Mouse (Mus musculus) hindbrain, embryonic 11.5 days (tissue): ENCODE measurements around the gene Adh5. TPM values are rescaled to one million over a fixed set of nuclear protein-coding genes. Genes with fewer than 3 reads are reported as not detected.
A peak's percentile ranks its signal among the peaks of the same experiment; 100 is the strongest.

ENCODE experiments used
- ATAC-seq: fragments of 200-750 bp; cut with Nextera tagmentation; 2 replicates; pipeline ENCODE4 v1.8.0; 2017; ENCODE audit warnings: mild to moderate bottlenecking, moderate TSS enrichment, moderate library complexity; ENCODE audit not compliant: low FRiP score
- DNase-seq: peaks from one replicate; pipeline ENCODE4 v3.0.0-alpha.2; 2015; ENCODE audit warnings: low spot score
- H3K27ac ChIP-seq: fragments of 300-500 bp; sonication (generic); 2 replicates; pipeline ENCODE4 v1.5.1; 2014; ENCODE audit warnings: mild to moderate bottlenecking, low read depth, low read length
- H3K27me3 ChIP-seq: fragments of 300-500 bp; sonication (generic); 2 replicates; pipeline ENCODE4 v1.6.1; 2014; ENCODE audit warnings: mild to moderate bottlenecking, low read length, moderate library complexity, mixed read lengths; ENCODE audit not compliant: control insufficient read depth, insufficient read depth
- H3K36me3 ChIP-seq: fragments of 300-500 bp; sonication (generic); 2 replicates; pipeline ENCODE4 v1.6.1; 2014; ENCODE audit warnings: mild to moderate bottlenecking, low read length, moderate library complexity, mixed read lengths; ENCODE audit not compliant: control insufficient read depth, insufficient read depth
- H3K4me1 ChIP-seq: fragments of 300-500 bp; sonication (generic); replicated peaks from 2 replicates; pipeline ENCODE4 v1.6.1; 2014; ENCODE audit warnings: low read length, mixed read lengths; ENCODE audit not compliant: control insufficient read depth, insufficient read depth
- H3K4me2 ChIP-seq: fragments of 300-500 bp; sonication (generic); replicated peaks from 2 replicates; pipeline ENCODE4 v1.6.1; 2014; ENCODE audit warnings: mild to moderate bottlenecking, low read depth, low read length
- H3K4me3 ChIP-seq: fragments of 300-500 bp; sonication (generic); 2 replicates; pipeline ENCODE4 v1.5.1; 2014; ENCODE audit warnings: low read depth, low read length
- H3K9ac ChIP-seq: fragments of 300-500 bp; sonication (generic); 2 replicates; pipeline ENCODE4 v1.6.1; 2014; ENCODE audit warnings: low read depth, low read length
- H3K9me3 ChIP-seq: fragments of 300-500 bp; sonication (generic); 2 replicates; pipeline ENCODE4 v1.6.1; 2016; ENCODE audit warnings: low read length; ENCODE audit not compliant: control insufficient read depth
- WGBS: fragments of 180-500 bp; shearing (Covaris S2); extraction: QIAGEN DNeasy Blood & Tissue Kit; methylation state at CpG from one replicate; pipeline ENCODE4 v1.1.7; 2014; 5-methylcytosine and 5-hydroxymethylcytosine counted together
- polyA plus RNA-seq: library from polyadenylated mRNA; unstranded; fragments of >200 nt; fragmentation: Nextera tagmentation; extraction: Ambion mirVana; gene quantifications from 2 replicates; pipeline ENCODE4 v1.2.1, GENCODE M21; 2014

Adh5 gene
- 270 and 272 TPM in 2 replicates for polyA plus RNA-seq

- no peaks in the 10 kb centered on the region for H3K9me3 ChIP-seq
- DNase-seq (peak; percentile 96), ATAC-seq (peak; percentile 99)
- peak within 1 kb of the TSS; percentile 86 for H3K9ac ChIP-seq
- peak within 1 kb of the TSS; percentile 88 for H3K4me3 ChIP-seq
- H3K36me3 ChIP-seq, result no peaks in the 10 kb centered on the region
- peaks cover 3% of the 10 kb centered on the region for H3K4me1 ChIP-seq
- H3K4me2 ChIP-seq, result peak within 1 kb of the TSS; percentile 80
- H3K27ac ChIP-seq, result peak within 1 kb of the TSS; percentile 78
- under 1% methylated on average over 81 of the region's 86 CpGs for WGBS
- H3K27me3 ChIP-seq, result no peaks in the 10 kb centered on the region
Measured at GRCm38 (mm10) chr3:138442612-138443464, at the start of gene Adh5. TSS of gene Adh5 (plus strand) at chr3:138443093.

DNA sequence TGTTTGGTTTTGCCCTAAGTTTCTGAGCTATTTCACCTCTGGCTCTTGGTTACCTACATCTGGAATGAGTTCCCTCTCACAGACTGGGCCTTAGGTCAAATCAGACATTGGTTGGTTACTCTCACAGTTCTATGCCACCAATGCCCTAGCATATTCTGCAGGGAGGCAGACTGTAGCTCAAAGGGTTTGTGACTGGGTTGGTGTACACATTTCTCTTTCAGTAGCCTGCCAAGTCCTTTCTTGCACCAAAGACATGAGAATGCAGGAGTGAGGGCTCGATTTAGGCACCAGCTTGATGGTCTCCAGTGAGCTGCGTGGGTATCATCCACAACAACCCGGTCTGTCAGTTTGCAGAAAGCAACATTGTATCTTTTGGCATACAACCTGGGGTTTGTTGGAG lies 38.0 kb upstream of the Adh5 start:
- Histone ChIP-seq H3K4me1 (no peaks in the 10 kb centered on the region), H3K27me3 (no peaks in the 10 kb centered on the region), H3K36me3 (no peaks in the 10 kb centered on the region), H3K27ac (no peak overlapping the region), H3K9me3 (no peaks in the 10 kb centered on the region), H3K4me2 (no peak overlapping the region), H3K4me3 (no peak overlapping the region), H3K9ac (no peak overlapping the region)
- ATAC-seq (no peak), DNase-seq (no peak)
- 80% methylated on average over 3 of the region's 3 CpGs for WGBS

- Histone ChIP-seq H3K27me3 (no peaks in the 10 kb centered on the region), H3K27ac (no peak overlapping the region), H3K9me3 (no peaks in the 10 kb centered on the region), H3K4me3 (no peak overlapping the region), H3K4me1 (no peaks in the 10 kb centered on the region), H3K36me3 (no peaks in the 10 kb centered on the region), H3K9ac (no peak overlapping the region), H3K4me2 (no peak overlapping the region)
- ATAC-seq (no peak), DNase-seq (peak; percentile 64)
- 49% methylated on average over 3 of the region's 3 CpGs for WGBS
Measured at GRCm38 (mm10) chr3:138405341-138405740, 37.6 kb upstream of the Adh5 start.

DNA sequence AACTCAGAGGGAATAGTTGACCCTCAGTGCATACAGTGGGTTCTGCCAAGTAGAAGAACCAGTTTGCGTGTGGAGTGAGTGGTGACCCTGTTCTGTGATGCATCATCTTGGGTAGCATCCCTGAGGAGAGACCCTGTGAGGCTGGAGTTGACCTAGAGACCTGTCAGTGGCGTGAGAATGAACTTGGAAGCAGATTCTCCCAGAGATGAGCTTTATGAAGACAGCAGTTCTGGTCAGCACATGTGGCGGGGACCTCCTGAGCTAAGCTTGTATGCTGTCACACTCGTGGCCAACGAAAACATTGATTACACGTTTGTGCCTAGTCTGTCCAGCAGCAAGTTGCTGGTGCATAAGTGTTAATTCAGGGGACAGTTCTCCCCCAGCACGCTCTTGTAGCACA lies 37.1 kb upstream of the Adh5 start:
- H3K4me2 ChIP-seq, result no peak overlapping the region
- H3K36me3 ChIP-seq, result no peaks in the 10 kb centered on the region
- no peaks in the 10 kb centered on the region for H3K27me3 ChIP-seq
- no peaks in the 10 kb centered on the region for H3K4me1 ChIP-seq
- no peaks in the 10 kb centered on the region for H3K9me3 ChIP-seq
- ATAC-seq (no peak), DNase-seq (no peak)
- H3K4me3 ChIP-seq, result no peak overlapping the region
- H3K9ac ChIP-seq, result no peak overlapping the region
- 82% methylated on average over 7 of the region's 7 CpGs for WGBS
- no peak overlapping the region for H3K27ac ChIP-seq

DNA sequence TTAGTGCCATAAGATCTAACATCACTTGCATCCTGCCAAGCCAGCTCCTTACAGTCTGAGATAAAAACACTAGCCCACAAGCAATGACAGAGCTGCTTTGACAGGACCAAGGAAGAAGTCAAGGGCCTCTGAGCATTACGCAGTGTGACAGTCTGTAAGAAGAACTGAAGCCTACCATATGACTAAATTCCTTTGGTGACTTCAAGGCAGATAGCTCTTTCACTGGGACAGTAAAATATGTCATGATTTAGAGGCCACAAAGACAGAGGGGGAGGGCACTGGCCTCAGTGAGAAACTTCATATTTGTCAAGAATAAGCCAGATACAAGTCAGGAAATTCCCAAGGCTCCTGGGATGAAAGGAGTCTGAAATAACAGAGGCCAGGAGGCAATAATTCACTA lies 35.0 kb upstream of the Adh5 start:
- ATAC-seq (no peak), DNase-seq (no peak)
- H3K27ac ChIP-seq, result no peak overlapping the region
- 93% methylated on average over 1 of the region's 1 CpGs for WGBS
- H3K4me2 ChIP-seq, result no peak overlapping the region
- no peaks in the 10 kb centered on the region for H3K27me3 ChIP-seq
- no peak overlapping the region for H3K4me3 ChIP-seq
- no peaks in the 10 kb centered on the region for H3K4me1 ChIP-seq
- H3K9me3 ChIP-seq, result no peaks in the 10 kb centered on the region
- H3K36me3 ChIP-seq, result no peaks in the 10 kb centered on the region
- H3K9ac ChIP-seq, result no peak overlapping the region

- H3K36me3 ChIP-seq, result no peaks in the 10 kb centered on the region
- no peaks in the 10 kb centered on the region for H3K27me3 ChIP-seq
Measured at GRCm38 (mm10) chr3:138409585-138409984, 33.3 kb upstream of the Adh5 start.

GRCm38 (mm10) chr3:138410211-138410610 lies 32.7 kb upstream of the Adh5 start:
- H3K27me3 ChIP-seq, result no peaks in the 10 kb centered on the region
- no peak overlapping the region for H3K27ac ChIP-seq
- DNase-seq, result no peak
- ATAC-seq, result no peak
- no peaks in the 10 kb centered on the region for H3K4me1 ChIP-seq
- H3K4me2 ChIP-seq, result no peak overlapping the region
- no peaks in the 10 kb centered on the region for H3K36me3 ChIP-seq
- 84% methylated on average over 3 of the region's 3 CpGs for WGBS
- H3K4me3 ChIP-seq, result no peak overlapping the region
- no peak overlapping the region for H3K9ac ChIP-seq
- no peaks in the 10 kb centered on the region for H3K9me3 ChIP-seq

More at GRCm38 (mm10) chr3:138409585-138409984, 33.3 kb upstream of the Adh5 start:
- no peak overlapping the region for H3K9ac ChIP-seq
- no peaks in the 10 kb centered on the region for H3K4me1 ChIP-seq
- H3K4me2 ChIP-seq, result no peak overlapping the region
- no peak overlapping the region for H3K4me3 ChIP-seq
- no peaks in the 10 kb centered on the region for H3K9me3 ChIP-seq
- ATAC-seq (no peak), DNase-seq (no peak)
- 91% methylated on average over 1 of the region's 1 CpGs for whole genome bisulfite sequencing
- H3K27ac ChIP-seq, result no peak overlapping the region

DNA sequence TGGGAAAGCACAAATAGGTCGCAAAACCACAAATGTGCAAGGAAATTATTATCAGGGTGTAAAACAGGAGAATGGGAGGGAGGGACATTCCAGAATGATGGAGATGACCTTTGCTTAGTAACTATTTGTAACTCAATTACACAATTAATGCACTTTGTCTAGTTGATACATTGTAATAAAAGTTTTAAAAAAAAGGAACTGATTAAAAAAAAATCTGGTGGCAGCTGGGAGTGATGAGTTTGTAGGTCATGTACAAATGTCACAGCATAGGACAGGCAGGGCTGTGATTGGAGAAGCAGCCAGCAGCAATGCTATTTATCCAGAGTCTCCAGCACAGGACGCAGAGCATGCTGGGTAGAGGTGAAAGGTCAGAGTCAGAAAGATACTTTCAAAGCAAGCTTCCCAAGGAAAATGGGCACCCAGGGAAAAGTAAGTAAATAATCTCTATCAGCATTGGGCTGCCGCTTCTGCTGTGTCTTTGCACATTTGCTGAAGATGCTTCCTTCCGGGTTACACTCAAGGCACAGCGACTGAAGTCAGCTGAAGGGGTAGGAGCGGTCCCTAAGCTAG lies 27.7 kb upstream of the Adh5 start, which contains the start of gene Adh4:
Gene Adh4, plus strand, starts transcription at position 346 of the 570 bp plus-strand sequence.
- no peaks in the 10 kb centered on the region for H3K4me1 ChIP-seq
- H3K27me3 ChIP-seq, result no peaks in the 10 kb centered on the region
- whole genome bisulfite sequencing, result 76% methylated on average over 6 of the region's 6 CpGs
- H3K4me2 ChIP-seq, result no peak within 1 kb of the TSS
- no peak within 1 kb of the TSS for H3K4me3 ChIP-seq
- H3K9me3 ChIP-seq, result no peaks in the 10 kb centered on the region
- DNase-seq, result no peak
- H3K36me3 ChIP-seq, result no peaks in the 10 kb centered on the region
- ATAC-seq, result no peak
- H3K9ac ChIP-seq, result no peak within 1 kb of the TSS
- H3K27ac ChIP-seq, result no peak within 1 kb of the TSS

DNA sequence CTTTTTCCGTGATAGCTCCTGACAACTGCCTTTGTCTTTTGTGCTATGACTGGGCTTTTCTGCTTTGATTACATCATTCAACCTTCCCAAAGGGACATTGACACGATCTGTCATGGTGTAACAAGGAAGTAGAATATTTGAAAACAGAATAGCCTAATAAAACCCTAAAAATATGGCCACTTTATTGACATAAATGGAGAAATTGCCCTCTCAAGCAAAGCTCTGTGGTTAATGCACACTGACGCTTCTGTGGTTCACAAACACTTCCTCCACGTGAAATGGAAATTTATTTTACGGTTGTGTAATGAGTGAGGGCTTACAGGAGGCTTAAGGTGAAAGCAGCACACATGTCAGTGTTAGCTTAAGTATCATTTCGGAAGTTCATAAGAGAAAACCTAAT lies 23.5 kb upstream of the Adh5 start:
- H3K4me1 ChIP-seq, result no peaks in the 10 kb centered on the region
- H3K36me3 ChIP-seq, result no peaks in the 10 kb centered on the region
- no peak overlapping the region for H3K4me3 ChIP-seq
- H3K27me3 ChIP-seq, result no peaks in the 10 kb centered on the region
- H3K27ac ChIP-seq, result no peak overlapping the region
- DNase-seq, result no peak
- H3K4me2 ChIP-seq, result no peak overlapping the region
- no peak overlapping the region for H3K9ac ChIP-seq
- H3K9me3 ChIP-seq, result no peaks in the 10 kb centered on the region
- WGBS, result 91% methylated on average over 6 of the region's 6 CpGs
- ATAC-seq, result no peak
